Mouse (Mus musculus) hindbrain, embryonic 11.5 days (tissue): ENCODE results near the gene Sf3b4. TPM values are rescaled to one million over a fixed set of nuclear protein-coding genes. Genes with fewer than 3 reads are reported as not detected.
"Not testable (repeated sequence)": the region's sequence is repeated elsewhere in the genome, so short reads cannot be mapped to it uniquely, and the experiment has no call there.

Experiments
- ATAC-seq: fragments of 200-750 bp; cut with Nextera tagmentation; 2 replicates; pipeline ENCODE4 v1.8.0; 2017; ENCODE audit warnings: mild to moderate bottlenecking, moderate TSS enrichment, moderate library complexity; ENCODE audit not compliant: low FRiP score
- DNase-seq: peaks from one replicate; pipeline ENCODE4 v3.0.0-alpha.2; 2015; ENCODE audit warnings: low spot score
- H3K27ac ChIP-seq: fragments of 300-500 bp; sonication (generic); 2 replicates; pipeline ENCODE4 v1.5.1; 2014; ENCODE audit warnings: mild to moderate bottlenecking, low read depth, low read length
- H3K27me3 ChIP-seq: fragments of 300-500 bp; sonication (generic); 2 replicates; pipeline ENCODE4 v1.6.1; 2014; ENCODE audit warnings: mild to moderate bottlenecking, low read length, moderate library complexity, mixed read lengths; ENCODE audit not compliant: control insufficient read depth, insufficient read depth
- H3K36me3 ChIP-seq: fragments of 300-500 bp; sonication (generic); 2 replicates; pipeline ENCODE4 v1.6.1; 2014; ENCODE audit warnings: mild to moderate bottlenecking, low read length, moderate library complexity, mixed read lengths; ENCODE audit not compliant: control insufficient read depth, insufficient read depth
- H3K4me1 ChIP-seq: fragments of 300-500 bp; sonication (generic); replicated peaks from 2 replicates; pipeline ENCODE4 v1.6.1; 2014; ENCODE audit warnings: low read length, mixed read lengths; ENCODE audit not compliant: control insufficient read depth, insufficient read depth
- H3K4me2 ChIP-seq: fragments of 300-500 bp; sonication (generic); replicated peaks from 2 replicates; pipeline ENCODE4 v1.6.1; 2014; ENCODE audit warnings: mild to moderate bottlenecking, low read depth, low read length
- H3K4me3 ChIP-seq: fragments of 300-500 bp; sonication (generic); 2 replicates; pipeline ENCODE4 v1.5.1; 2014; ENCODE audit warnings: low read depth, low read length
- H3K9ac ChIP-seq: fragments of 300-500 bp; sonication (generic); 2 replicates; pipeline ENCODE4 v1.6.1; 2014; ENCODE audit warnings: low read depth, low read length
- H3K9me3 ChIP-seq: fragments of 300-500 bp; sonication (generic); 2 replicates; pipeline ENCODE4 v1.6.1; 2016; ENCODE audit warnings: low read length; ENCODE audit not compliant: control insufficient read depth
- WGBS: fragments of 180-500 bp; shearing (Covaris S2); extraction: QIAGEN DNeasy Blood & Tissue Kit; methylation state at CpG from one replicate; pipeline ENCODE4 v1.1.7; 2014; 5-methylcytosine and 5-hydroxymethylcytosine counted together
- polyA plus RNA-seq: library from polyadenylated mRNA; unstranded; fragments of >200 nt; fragmentation: Nextera tagmentation; extraction: Ambion mirVana; gene quantifications from 2 replicates; pipeline ENCODE4 v1.2.1, GENCODE M21; 2014

Gene Sf3b4
- polyA plus RNA-seq, 1 experiment from 2014 or later = 187 TPM

GRCm38 (mm10) chr3:96196437-96197128, 24.5 kb downstream of the Sf3b4 start:
- ATAC-seq = peak; percentile 19; the same call in 1 of the 2 replicates
- 20% methylated on average over 27 of the region's 27 CpGs for WGBS
- Histone ChIP-seq H3K4me1 (peaks cover 4% of the 10 kb centered on the region; the same call in 1 of the 2 replicates), H3K4me2 (peak overlapping the region; percentile 92), H3K9ac (peak overlapping the region; percentile 90), H3K9me3 (no peaks in the 10 kb centered on the region), H3K27me3 (no peaks in the 10 kb centered on the region), H3K36me3 (no peaks in the 10 kb centered on the region), H3K4me3 (peak overlapping the region; percentile 61), H3K27ac (peak overlapping the region; percentile 92)
- DNase-seq = no peak

DNA sequence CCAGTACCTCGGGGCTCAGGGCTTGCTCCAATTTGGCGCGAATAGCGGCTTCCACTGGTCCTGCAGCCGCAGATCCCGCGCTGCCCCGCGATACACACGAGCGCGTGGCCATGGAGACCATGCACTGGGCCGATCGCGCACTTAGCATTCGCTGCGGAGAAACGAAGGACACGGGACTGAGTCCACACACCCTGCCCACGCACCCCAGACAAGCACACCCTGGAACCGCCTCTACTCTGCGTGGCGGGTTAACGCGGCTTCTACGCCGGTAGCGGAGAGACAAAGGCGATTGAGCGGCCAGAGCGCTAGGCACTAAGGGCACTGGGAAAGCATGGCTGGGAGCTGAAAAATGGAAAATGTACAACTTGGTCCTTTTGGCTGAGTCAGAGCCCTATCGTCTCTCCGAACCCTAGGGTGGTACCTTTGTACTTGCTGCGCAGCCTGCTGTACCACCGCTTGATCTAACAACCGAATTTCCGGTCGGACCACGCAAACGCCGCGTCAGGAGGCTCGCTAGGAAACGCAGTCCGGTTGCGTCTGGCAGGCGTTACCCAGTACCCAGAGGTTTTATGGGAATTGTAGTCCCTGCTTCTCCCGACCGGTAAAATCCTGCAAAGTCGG, 25.1 kb downstream of the Sf3b4 start:
- Histone ChIP-seq H3K4me1 (peaks cover 4% of the 10 kb centered on the region; the same call in 1 of the 2 replicates), H3K27ac (peak overlapping the region; percentile 92), H3K36me3 (no peaks in the 10 kb centered on the region), H3K27me3 (no peaks in the 10 kb centered on the region), H3K9ac (peak overlapping the region; percentile 90), H3K9me3 (no peaks in the 10 kb centered on the region), H3K4me2 (peak overlapping the region; percentile 92), H3K4me3 (peak overlapping the region; percentile 61)
- DNase-seq = peak; percentile 90
- ATAC-seq = peak; percentile 95
- WGBS = under 1% methylated on average over 50 of the region's 50 CpGs

DNA sequence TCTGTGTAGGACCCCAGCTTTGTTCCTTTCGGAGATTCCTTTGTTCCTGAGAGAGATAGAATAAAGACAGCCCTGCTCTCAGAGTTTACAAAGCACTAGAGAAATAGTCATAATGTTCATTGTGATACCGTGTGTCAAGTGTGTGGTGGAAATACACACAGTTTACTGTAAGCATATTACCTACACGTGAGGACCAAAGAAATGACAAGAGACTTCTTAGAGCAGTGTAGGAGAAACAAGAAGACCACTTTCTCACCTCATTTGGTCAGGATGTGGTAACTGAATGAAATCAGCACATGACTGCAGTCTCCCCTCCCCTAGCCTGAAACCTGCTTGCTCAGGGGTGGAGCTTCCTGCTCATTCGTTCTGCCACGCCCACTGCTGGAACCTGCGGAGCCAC, 26.0 kb downstream of the Sf3b4 start:
- DNase-seq (no peak), ATAC-seq (peak; percentile 12; the same call in 1 of the 2 replicates)
- H3K9ac ChIP-seq = peak overlapping the region; percentile 44
- H3K27ac ChIP-seq = no peak overlapping the region
- H3K4me2 ChIP-seq = peak overlapping the region; percentile 92
- H3K4me1 ChIP-seq = peaks cover 4% of the 10 kb centered on the region; the same call in 1 of the 2 replicates
- no peaks in the 10 kb centered on the region for H3K36me3 ChIP-seq
- WGBS = 6% methylated on average over 6 of the region's 6 CpGs
- H3K4me3 ChIP-seq = no peak overlapping the region
- H3K27me3 ChIP-seq = no peaks in the 10 kb centered on the region
- no peaks in the 10 kb centered on the region for H3K9me3 ChIP-seq

- not testable (repeated sequence) for H3K4me3 ChIP-seq, H3K4me2 ChIP-seq, H3K4me1 ChIP-seq, H3K36me3 ChIP-seq, H3K9me3 ChIP-seq, DNase-seq, H3K9ac ChIP-seq, H3K27me3 ChIP-seq, ATAC-seq, H3K27ac ChIP-seq
- 34% methylated on average over 6 of the region's 8 CpGs for WGBS
Measured at GRCm38 (mm10) chr3:96198601-96199251, 26.6 kb downstream of the Sf3b4 start.

DNA sequence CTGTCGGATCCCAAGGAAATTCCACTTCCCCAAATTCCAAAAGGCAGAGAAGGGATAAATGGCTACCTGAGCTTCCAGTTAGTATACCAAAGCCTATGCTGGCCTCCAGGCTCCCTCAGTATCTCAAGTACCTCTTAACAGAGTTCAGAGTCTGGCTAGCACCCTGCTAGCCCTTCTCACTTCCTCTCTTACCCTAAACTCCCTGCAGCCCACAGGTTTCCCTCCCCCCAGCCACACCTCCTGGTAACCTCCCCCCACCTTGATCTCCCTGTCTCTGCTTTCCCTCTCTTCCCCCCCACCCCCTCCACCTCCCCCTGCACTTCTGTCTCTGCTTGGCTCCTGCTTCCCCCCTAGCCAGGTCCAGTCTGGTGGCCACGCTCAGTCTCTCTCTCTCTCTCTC, 27.6 kb downstream of the Sf3b4 start:
- Histone ChIP-seq H3K4me3 (no peak overlapping the region), H3K27me3 (no peaks in the 10 kb centered on the region), H3K4me1 (peaks cover 4% of the 10 kb centered on the region; the same call in 1 of the 2 replicates), H3K9me3 (no peaks in the 10 kb centered on the region), H3K4me2 (no peak overlapping the region), H3K9ac (no peak overlapping the region), H3K36me3 (no peaks in the 10 kb centered on the region), H3K27ac (no peak overlapping the region)
- WGBS = 69% methylated on average over 2 of the region's 2 CpGs
- ATAC-seq (no peak), DNase-seq (no peak)

GRCm38 (mm10) chr3:96207819-96208218, 35.7 kb downstream of the Sf3b4 start:
- Histone ChIP-seq H3K27ac (no peak overlapping the region), H3K27me3 (no peaks in the 10 kb centered on the region), H3K4me3 (no peak overlapping the region), H3K9ac (no peak overlapping the region), H3K4me1 (no peaks in the 10 kb centered on the region), H3K36me3 (no peaks in the 10 kb centered on the region), H3K4me2 (no peak overlapping the region), H3K9me3 (no peaks in the 10 kb centered on the region)
- DNase-seq (no peak), ATAC-seq (no peak)
- WGBS = 87% methylated on average over 3 of the region's 3 CpGs

- H3K4me1 ChIP-seq = no peaks in the 10 kb centered on the region
- WGBS = 22% methylated on average over 15 of the region's 15 CpGs
- no peak overlapping the region for H3K9ac ChIP-seq
- DNase-seq = peak; percentile 22
- no peaks in the 10 kb centered on the region for H3K27me3 ChIP-seq
- no peak overlapping the region for H3K4me3 ChIP-seq
- no peaks in the 10 kb centered on the region for H3K36me3 ChIP-seq
- no peak overlapping the region for H3K27ac ChIP-seq
- H3K4me2 ChIP-seq = no peak overlapping the region
- no peak for ATAC-seq
- no peaks in the 10 kb centered on the region for H3K9me3 ChIP-seq
Measured at GRCm38 (mm10) chr3:96209242-96209641, 37.1 kb downstream of the Sf3b4 start.

DNA sequence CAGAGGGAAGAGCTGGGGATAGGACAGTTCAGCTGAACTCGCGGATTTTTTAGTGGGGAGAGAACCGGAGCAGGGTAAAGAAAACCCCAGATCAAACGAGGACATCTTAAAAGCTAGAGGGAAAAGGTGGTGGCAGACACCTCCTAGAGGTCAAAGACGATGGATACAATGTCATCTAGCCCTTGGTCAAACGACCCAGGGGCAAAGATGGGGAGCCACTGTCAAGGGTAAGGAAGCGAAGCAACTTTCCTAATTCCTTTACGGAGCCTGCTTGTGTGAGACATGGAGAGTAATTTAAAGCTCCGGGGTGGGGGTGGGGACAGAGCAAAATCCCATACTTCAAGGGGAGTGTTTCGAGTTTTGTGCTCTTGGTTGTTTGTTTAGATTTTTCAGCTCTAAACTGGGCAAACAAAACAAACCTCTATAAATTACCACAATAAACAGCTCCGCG, 47.1 kb downstream of the Sf3b4 start:
- peak overlapping the region; percentile 84 for H3K9ac ChIP-seq
- WGBS = under 1% methylated on average over 12 of the region's 12 CpGs
- no peaks in the 10 kb centered on the region for H3K9me3 ChIP-seq
- peak; percentile 47 for ATAC-seq
- peaks cover 6% of the 10 kb centered on the region for H3K4me1 ChIP-seq
- H3K4me3 ChIP-seq = peak overlapping the region; percentile 62
- H3K27me3 ChIP-seq = no peaks in the 10 kb centered on the region
- no peak for DNase-seq
- peak overlapping the region; percentile 87 for H3K4me2 ChIP-seq
- H3K36me3 ChIP-seq = no peaks in the 10 kb centered on the region
- peak overlapping the region; percentile 96 for H3K27ac ChIP-seq
